In the genomic region with DNA sequence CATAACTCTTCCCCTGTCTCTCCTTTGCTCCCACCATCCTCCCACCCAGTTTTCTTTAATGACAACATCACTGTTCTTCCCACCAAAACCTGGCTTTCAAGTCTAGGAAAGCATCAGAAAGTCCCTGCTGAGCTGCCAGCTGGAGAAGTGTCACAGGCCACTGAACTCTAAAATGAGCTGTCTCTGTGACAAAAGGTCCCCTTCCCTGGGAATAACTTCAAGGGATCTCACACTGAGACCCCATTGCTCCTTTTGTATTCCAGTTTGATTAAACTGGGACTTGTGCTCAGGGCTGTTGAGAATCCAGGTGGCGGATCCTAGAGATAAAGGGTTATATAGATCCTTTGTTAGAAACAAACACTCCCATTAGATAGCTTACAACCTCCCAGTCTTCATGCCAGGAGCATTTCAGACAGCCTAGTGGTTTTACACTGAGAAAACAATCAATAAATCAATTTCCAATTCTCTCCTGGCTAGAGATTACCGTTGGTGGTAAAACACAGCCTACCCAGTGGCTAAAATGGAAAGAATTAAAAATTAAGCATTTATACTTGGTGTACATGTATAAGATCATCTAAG, we compare ENCODE assay signal across 16 mouse cellular contexts. TPM values are rescaled to one million over a fixed set of nuclear protein-coding genes. Genes with fewer than 3 reads are reported as not detected.
DNase-seq lines count a peak whose midpoint lies in the region; ATAC-seq and TF ChIP-seq lines count a peak whose summit lies in the region.
"Had no signal": no experiment of that assay in that cellular context is flagged by ENCODE, and none has a peak within 500 bp of the region (broad histone marks: within the 10 kb centered on the region; RNA-seq: fewer than 3 reads in every experiment).

No protein-coding gene starts in this region.

- H3K27me3 ChIP-seq in forebrain, embryonic 10.5 days (ENCODE audit: poor library complexity, severe bottlenecking), result peaks cover 12% of the 10 kb centered on the region
- H3K27me3 ChIP-seq in forebrain, postnatal 0 days (ENCODE audit: insufficient read depth, low read length), result no peaks in the 10 kb centered on the region
- H3K27me3 ChIP-seq in hindbrain, embryonic 15.5 days, result no peaks in the 10 kb centered on the region
- H3K27me3 ChIP-seq in neural tube, embryonic 12.5 days (replicated peaks), result no peaks in the 10 kb centered on the region

- H3K4me1 ChIP-seq in forebrain, embryonic 10.5 days, result peaks cover 24% of the 10 kb centered on the region
- no peaks in the 10 kb centered on the region for H3K4me1 ChIP-seq in forebrain, postnatal 0 days (ENCODE audit: insufficient read depth)
- peaks cover 11% of the 10 kb centered on the region; the same call in 1 of the 2 replicates for H3K4me1 ChIP-seq in hindbrain, embryonic 15.5 days (replicated peaks)
- peaks cover 14% of the 10 kb centered on the region; the same call in 1 of the 2 replicates for H3K4me1 ChIP-seq in neural tube, embryonic 12.5 days

- no peak for ATAC-seq in forebrain, postnatal 0 days
- peak; percentile 15; the same call in 1 of the 2 replicates for ATAC-seq in hindbrain, embryonic 15.5 days (ENCODE audit: low FRiP score, low read depth)
- peak; percentile 49 for ATAC-seq in neural tube, embryonic 12.5 days (ENCODE audit: low FRiP score, low read depth)

- no peaks in the 10 kb centered on the region for H3K9me3 ChIP-seq in forebrain, embryonic 10.5 days
- no peaks in the 10 kb centered on the region for H3K9me3 ChIP-seq in forebrain, postnatal 0 days (ENCODE audit: low read length)
- no peaks in the 10 kb centered on the region for H3K9me3 ChIP-seq in hindbrain, embryonic 15.5 days
- no peaks in the 10 kb centered on the region for H3K9me3 ChIP-seq in neural tube, embryonic 12.5 days
- H3K9me3 ChIP-seq: G1E; limb, embryonic 10.5 days had no signal

- H3K36me3 ChIP-seq in forebrain, embryonic 10.5 days (replicated peaks), result no peaks in the 10 kb centered on the region
- no peaks in the 10 kb centered on the region for H3K36me3 ChIP-seq in forebrain, postnatal 0 days (ENCODE audit: insufficient read depth)
- no peaks in the 10 kb centered on the region for H3K36me3 ChIP-seq in hindbrain, embryonic 15.5 days
- H3K36me3 ChIP-seq in neural tube, embryonic 12.5 days, result no peaks in the 10 kb centered on the region
- H3K36me3 ChIP-seq: G1E; limb, embryonic 10.5 days had no signal

- TF ChIP-seq CTCF in forebrain, postnatal 0 days (IDR thresholded peaks at IDR 0.05; ENCODE audit: low read depth), result no peak

- DNase-seq in forebrain, embryonic 10.5 days (ENCODE audit: extremely low spot score, low spot score), result no peak
- DNase-seq in forebrain, postnatal 0 days, result no peak
- peak; percentile 13 for DNase-seq in left cerebral cortex, postnatal 4 days
- no peak for DNase-seq in left cerebral cortex, adult 9 months (ENCODE audit: low spot score in 2 of 2)
- DNase-seq in spleen, postnatal 36 days (ENCODE audit: low spot score in 2 of 2), result no peak
- no peak for DNase-seq in yolk sac, embryonic 10.5 days (ENCODE audit: low spot score)
- DNase-seq: cerebellum, adult 11-12 months; right cerebral cortex, postnatal 4 days had no signal

- H3K27ac ChIP-seq in forebrain, embryonic 10.5 days, result peak overlapping the region; percentile 77; the same call in 1 of the 2 replicates
- H3K27ac ChIP-seq in forebrain, postnatal 0 days (ENCODE audit: low read depth, low read length), result no peak overlapping the region
- H3K27ac ChIP-seq in hindbrain, embryonic 15.5 days (replicated peaks), result no peak overlapping the region
- peak overlapping the region; percentile 26; the same call in 1 of the 2 replicates for H3K27ac ChIP-seq in neural tube, embryonic 12.5 days

- H3K4me3 ChIP-seq in forebrain, embryonic 10.5 days, result no peak overlapping the region; the same call in 1 of the 2 replicates
- H3K4me3 ChIP-seq in forebrain, postnatal 0 days (ENCODE audit: low read depth, low read length), result no peak overlapping the region
- no peak overlapping the region for H3K4me3 ChIP-seq in hindbrain, embryonic 15.5 days
- no peak overlapping the region for H3K4me3 ChIP-seq in neural tube, embryonic 12.5 days

- no peak overlapping the region for H3K4me2 ChIP-seq in forebrain, postnatal 0 days (ENCODE audit: low read depth)
- no peak overlapping the region for H3K4me2 ChIP-seq in hindbrain, embryonic 15.5 days
- no peak overlapping the region for H3K4me2 ChIP-seq in neural tube, embryonic 12.5 days (replicated peaks)

- H3K9ac ChIP-seq in forebrain, postnatal 0 days, result no peak overlapping the region
- no peak overlapping the region for H3K9ac ChIP-seq in hindbrain, embryonic 15.5 days
- H3K9ac ChIP-seq in neural tube, embryonic 12.5 days, result no peak overlapping the region

- intact Hi-C loops in left cerebral cortex, postnatal 4 days (cut with DNase I), result no loop called here

- WGBS in forebrain, embryonic 10.5 days, result 19% methylated on average over 2 of the region's 2 CpGs
- 37% methylated on average over 2 of the region's 2 CpGs for WGBS in forebrain, postnatal 0 days
- 10% methylated on average over 2 of the region's 2 CpGs for WGBS in hindbrain, embryonic 15.5 days
- WGBS in neural tube, embryonic 12.5 days, result 8% methylated on average over 2 of the region's 2 CpGs

RNA-seq across cellular contexts. Expression of a gene that starts 3.7 kb away (rescaled TPM):
- polyA plus RNA-seq in forebrain, embryonic 10.5 days (2016; fragmentation: Nextera tagmentation; extraction: Ambion mirVana), result 0.27 and 0.41 TPM in 2 replicates
- total RNA-seq in forebrain, postnatal 0 days (2014; rRNA removed), result not detected in 2 replicates
- not detected in 2 replicates for polyA plus RNA-seq in forebrain, postnatal 0 days (2015; fragmentation: Nextera tagmentation; extraction: Ambion mirVana)
- total RNA-seq in left cerebral cortex, postnatal 4 days (2021), result not detected
- not detected in 2 replicates for polyA plus RNA-seq in hindbrain, embryonic 15.5 days (2015; fragmentation: Nextera tagmentation; extraction: Ambion mirVana)
- 0.54 and 1.1 TPM in 2 replicates for polyA plus RNA-seq in neural tube, embryonic 12.5 days (2016; fragmentation: Nextera tagmentation; extraction: Ambion mirVana)
- total RNA-seq: adrenal gland, adult 2 months; neutrophil, adult 5-6 weeks had no signal
- polyA plus RNA-seq: adrenal gland, adult 2 months had no signal

RNA-seq across cellular contexts. Expression of a gene that starts 13.6 kb away (rescaled TPM):
- 0.14 and 0.42 TPM in 2 replicates for polyA plus RNA-seq in forebrain, embryonic 10.5 days (2016; fragmentation: Nextera tagmentation; extraction: Ambion mirVana)
- total RNA-seq in forebrain, postnatal 0 days (2014; rRNA removed), result not detected in 2 replicates
- not detected in 2 replicates for polyA plus RNA-seq in forebrain, postnatal 0 days (2015; fragmentation: Nextera tagmentation; extraction: Ambion mirVana)
- total RNA-seq in left cerebral cortex, postnatal 4 days (2021), result not detected
- not detected in 2 replicates for polyA plus RNA-seq in hindbrain, embryonic 15.5 days (2015; fragmentation: Nextera tagmentation; extraction: Ambion mirVana)
- 0.28 TPM in 1 of 2 replicates, not detected in the other for polyA plus RNA-seq in neural tube, embryonic 12.5 days (2016; fragmentation: Nextera tagmentation; extraction: Ambion mirVana)
- total RNA-seq: adrenal gland, adult 2 months; neutrophil, adult 5-6 weeks had no signal
- polyA plus RNA-seq: adrenal gland, adult 2 months; embryonic facial prominence, embryonic 14.5 days; limb, embryonic 10.5 days had no signal

RNA-seq across cellular contexts. Expression of a gene that starts 19.7 kb away (rescaled TPM):
- polyA plus RNA-seq in forebrain, embryonic 10.5 days (2016; fragmentation: Nextera tagmentation; extraction: Ambion mirVana), result not detected in 2 replicates
- not detected in 2 replicates for total RNA-seq in forebrain, postnatal 0 days (2014; rRNA removed)
- not detected in 2 replicates for polyA plus RNA-seq in forebrain, postnatal 0 days (2015; fragmentation: Nextera tagmentation; extraction: Ambion mirVana)
- not detected for total RNA-seq in left cerebral cortex, postnatal 4 days (2021)
- polyA plus RNA-seq in hindbrain, embryonic 15.5 days (2015; fragmentation: Nextera tagmentation; extraction: Ambion mirVana), result not detected in 2 replicates
- 0.32 TPM in 1 of 2 replicates, not detected in the other for polyA plus RNA-seq in neural tube, embryonic 12.5 days (2016; fragmentation: Nextera tagmentation; extraction: Ambion mirVana)
- total RNA-seq: adrenal gland, adult 2 months; neutrophil, adult 5-6 weeks had no signal
- polyA plus RNA-seq: adrenal gland, adult 2 months; heart, postnatal 0 days; limb, embryonic 10.5 days had no signal

RNA-seq across cellular contexts. Expression of a gene that starts 25.3 kb away (rescaled TPM):
- polyA plus RNA-seq in forebrain, embryonic 10.5 days (2016; fragmentation: Nextera tagmentation; extraction: Ambion mirVana), result not detected in 2 replicates
- not detected in 2 replicates for total RNA-seq in forebrain, postnatal 0 days (2014; rRNA removed)
- not detected in 2 replicates for polyA plus RNA-seq in forebrain, postnatal 0 days (2015; fragmentation: Nextera tagmentation; extraction: Ambion mirVana)
- not detected for total RNA-seq in left cerebral cortex, postnatal 4 days (2021)
- not detected in 2 replicates for polyA plus RNA-seq in hindbrain, embryonic 15.5 days (2015; fragmentation: Nextera tagmentation; extraction: Ambion mirVana)
- not detected in 2 replicates for polyA plus RNA-seq in neural tube, embryonic 12.5 days (2016; fragmentation: Nextera tagmentation; extraction: Ambion mirVana)
- total RNA-seq: adrenal gland, adult 2 months; neutrophil, adult 5-6 weeks had no signal
- polyA plus RNA-seq: adrenal gland, adult 2 months; embryonic facial prominence, embryonic 14.5 days; heart, postnatal 0 days; limb, embryonic 10.5 days had no signal

RNA-seq across cellular contexts. Expression of a gene that starts 31.3 kb away (rescaled TPM):
- polyA plus RNA-seq in forebrain, embryonic 10.5 days (2016; fragmentation: Nextera tagmentation; extraction: Ambion mirVana), result not detected in 2 replicates
- not detected in 2 replicates for total RNA-seq in forebrain, postnatal 0 days (2014; rRNA removed)
- not detected in 2 replicates for polyA plus RNA-seq in forebrain, postnatal 0 days (2015; fragmentation: Nextera tagmentation; extraction: Ambion mirVana)
- not detected for total RNA-seq in left cerebral cortex, postnatal 4 days (2021)
- polyA plus RNA-seq in hindbrain, embryonic 15.5 days (2015; fragmentation: Nextera tagmentation; extraction: Ambion mirVana), result not detected in 2 replicates
- not detected in 2 replicates for polyA plus RNA-seq in neural tube, embryonic 12.5 days (2016; fragmentation: Nextera tagmentation; extraction: Ambion mirVana)
- total RNA-seq: adrenal gland, adult 2 months; neutrophil, adult 5-6 weeks had no signal
- polyA plus RNA-seq: adrenal gland, adult 2 months; embryonic facial prominence, embryonic 14.5 days; heart, postnatal 0 days had no signal

Comparison
In these comparisons a context has a peak if more than half of its experiments do, and no peak if none do; other contexts are left out.
1. H3K27ac ChIP-seq: peak in forebrain, embryonic 10.5 days (single experiment) and neural tube, embryonic 12.5 days (single experiment); none in forebrain, postnatal 0 days (single experiment) and hindbrain, embryonic 15.5 days (single experiment).